Mouse (Mus musculus) spleen, embryonic (tissue): ENCODE data around the gene Glycam1.
"Not testable (repeated sequence)": the region's sequence is repeated elsewhere in the genome, so short reads cannot be mapped to it uniquely, and the experiment has no call there.

Source experiments
- CTCF ChIA-PET: fragments of 350-600 bp; sonication (Branson Sonifier 250); formaldehyde crosslinking; loops from one replicate; lab custom pipeline; 2022; lab: Charles Lee

Gene Glycam1

GRCm38 (mm10) chr15:103564981-103565380 lies at the start of gene Glycam1:
Gene Glycam1 (minus strand): TSS chr15:103565081.
- CTCF ChIA-PET, result no interaction called here

GRCm38 (mm10) chr15:103604481-103604880 lies 39.6 kb upstream of the Glycam1 start:
- CTCF ChIA-PET, result no interaction called here

GRCm38 (mm10) chr15:103590779-103591178 lies 25.9 kb upstream of the Glycam1 start:
- CTCF ChIA-PET, result no interaction called here

- CTCF ChIA-PET, result not testable (repeated sequence)
These were observed 22.9 kb upstream of the Glycam1 start for GRCm38 (mm10) chr15:103587752-103588151.

DNA sequence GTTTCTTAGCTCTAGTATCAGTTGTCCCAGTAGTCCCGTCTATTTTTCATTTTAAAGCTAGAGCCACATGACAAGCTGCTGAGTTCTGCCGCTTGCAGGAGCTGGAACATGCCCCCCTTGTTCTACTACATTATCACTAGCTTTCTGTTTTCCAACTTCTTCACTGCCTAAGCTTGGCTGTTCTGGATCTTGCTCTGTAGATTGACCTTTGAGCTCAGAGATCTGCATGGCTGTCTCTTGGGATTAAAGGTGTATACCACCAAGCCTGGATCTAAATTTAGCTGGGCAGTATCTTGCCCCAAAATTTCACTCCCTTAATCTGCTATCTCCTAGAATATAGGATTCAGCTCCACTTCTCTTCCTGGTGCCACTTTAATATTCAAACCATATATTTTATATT lies 21.0 kb upstream of the Glycam1 start:
- CTCF ChIA-PET, result no interaction called here

DNA sequence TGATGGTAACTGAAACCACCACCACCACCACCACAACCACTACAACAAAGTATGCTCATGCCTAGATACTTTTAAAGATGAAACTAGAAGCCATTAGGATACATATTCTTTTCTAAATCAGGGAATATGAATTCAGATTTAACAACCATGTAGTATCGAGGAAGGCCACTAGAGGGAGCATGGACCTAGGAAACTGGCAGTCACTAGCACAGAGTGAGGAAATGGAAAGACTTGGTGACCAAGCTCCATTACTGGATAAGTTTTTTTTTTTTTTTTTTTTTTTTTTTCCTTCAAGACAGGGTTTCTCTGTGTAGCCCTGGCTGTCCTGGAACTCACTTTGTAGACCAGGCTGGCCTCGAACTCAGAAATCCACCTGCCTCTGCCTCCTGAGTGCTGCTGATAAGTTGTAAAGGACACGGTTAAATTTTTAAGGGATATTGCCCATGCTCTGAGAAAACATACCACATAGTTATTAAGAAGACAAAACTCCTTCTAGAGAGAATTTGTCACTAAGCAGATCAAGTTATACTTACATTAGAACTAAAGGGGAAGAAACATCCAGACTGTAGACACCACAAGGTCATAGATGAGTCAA lies 12.7 kb downstream of the Glycam1 start:
- CTCF ChIA-PET, result interaction anchor here (0.6 kb wide), 1 partner anchor 86 kb away, joined by 3 read pairs; no protein-coding TSS in a partner anchor

DNA sequence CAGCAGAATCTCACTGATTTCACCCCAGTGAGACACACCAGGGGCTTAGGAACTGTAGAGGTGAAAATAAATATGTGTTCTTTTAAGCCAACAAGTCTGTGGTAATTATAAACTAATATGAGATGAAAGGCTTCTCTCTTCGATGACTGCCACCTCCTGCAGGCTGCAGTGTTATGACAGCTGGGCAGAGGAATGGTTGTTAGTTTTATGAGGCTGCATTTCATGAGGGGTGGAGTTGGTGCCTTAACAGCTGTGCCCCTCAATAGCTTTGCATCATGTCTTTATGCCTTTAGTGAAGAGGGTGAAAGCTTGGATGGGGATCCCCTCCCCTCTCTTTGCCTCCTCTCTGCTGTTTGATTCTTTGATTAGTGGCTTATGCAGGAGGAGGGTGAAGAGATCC lies 13.8 kb downstream of the Glycam1 start:
- CTCF ChIA-PET, result interaction anchor here (0.7 kb wide), 1 partner anchor 50 kb away, joined by 3 read pairs; no protein-coding TSS in a partner anchor

GRCm38 (mm10) chr15:103549475-103549874 lies 15.4 kb downstream of the Glycam1 start:
- CTCF ChIA-PET, result no interaction called here

- CTCF ChIA-PET, result no interaction called here
These were observed 16.9 kb downstream of the Glycam1 start for GRCm38 (mm10) chr15:103547983-103548382.

- CTCF ChIA-PET, result no interaction called here
These were observed 22.4 kb downstream of the Glycam1 start for GRCm38 (mm10) chr15:103542526-103542925.

DNA sequence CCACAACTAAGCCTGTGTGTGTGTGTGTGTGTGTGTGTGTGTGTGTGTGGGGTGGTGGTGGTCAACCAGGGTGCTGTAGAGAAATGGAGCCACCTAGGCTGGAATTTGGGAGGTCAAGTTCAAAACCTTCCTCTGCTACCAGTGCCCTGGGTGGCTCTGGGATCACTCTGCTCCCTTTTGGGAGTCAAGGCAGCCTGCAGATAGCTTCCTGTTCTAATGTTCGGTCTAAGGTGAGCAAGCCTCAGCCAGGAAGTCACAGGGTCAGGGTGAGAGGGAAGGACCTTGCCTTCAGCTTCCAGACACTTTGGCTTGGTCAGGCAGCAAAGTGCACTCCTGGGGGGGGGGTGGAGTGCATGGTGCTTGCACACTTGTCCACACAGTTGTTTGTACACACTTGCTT lies 24.2 kb downstream of the Glycam1 start:
- CTCF ChIA-PET, result no interaction called here

GRCm38 (mm10) chr15:103539259-103539658 lies 25.6 kb downstream of the Glycam1 start:
- CTCF ChIA-PET, result no interaction called here

DNA sequence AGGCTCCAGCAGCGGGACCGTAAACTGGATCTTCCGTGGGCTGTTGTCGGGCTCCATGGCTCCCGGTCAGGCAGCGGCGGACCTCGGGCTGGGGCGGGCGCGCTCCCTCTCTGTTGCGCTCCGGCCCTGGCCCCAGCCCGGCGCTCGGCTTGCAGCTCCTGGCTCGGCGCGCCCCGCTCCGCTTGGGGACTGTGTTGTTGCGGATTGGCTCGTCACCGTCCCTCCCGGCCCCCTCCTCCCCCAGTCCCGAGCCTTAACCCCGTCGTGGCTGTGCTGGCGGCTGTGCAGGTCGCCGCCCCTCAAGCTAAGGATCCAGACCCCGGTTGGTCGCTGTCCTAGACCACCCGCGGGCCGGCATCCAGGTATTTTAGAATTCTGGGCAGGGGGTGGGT lies 27.1 kb downstream of the Glycam1 start, which contains the start of gene Ppp1r1a:
Gene Ppp1r1a, minus strand, starts transcription at position 182 of the 392 bp plus-strand sequence.
- CTCF ChIA-PET, result no interaction called here

GRCm38 (mm10) chr15:103537011-103537821 lies 27.7 kb downstream of the Glycam1 start:
- CTCF ChIA-PET, result no interaction called here

DNA sequence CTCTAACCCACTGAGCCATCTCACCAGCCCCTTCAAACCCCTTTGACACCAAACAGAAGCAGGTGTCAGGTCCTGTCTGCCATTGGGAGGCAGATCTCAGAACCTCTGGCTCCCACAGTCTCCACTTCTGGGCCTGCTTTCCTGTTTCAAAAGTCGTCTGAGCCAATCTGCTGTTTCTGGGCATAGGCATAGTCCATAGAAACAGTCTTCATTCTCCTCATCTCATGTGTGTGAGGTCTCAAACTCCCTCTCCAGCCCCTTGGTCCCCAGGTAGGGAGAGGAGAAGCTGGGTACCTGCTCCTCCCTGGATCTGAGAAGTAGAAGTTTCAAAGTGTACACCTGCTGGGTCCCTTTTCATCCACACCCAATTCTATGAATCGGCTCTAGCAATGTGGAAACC lies 28.4 kb downstream of the Glycam1 start:
- CTCF ChIA-PET, result no interaction called here

- CTCF ChIA-PET, result no interaction called here
These were observed 29.1 kb downstream of the Glycam1 start for GRCm38 (mm10) chr15:103535786-103536185.

- CTCF ChIA-PET, result no interaction called here
These were observed 29.9 kb downstream of the Glycam1 start for GRCm38 (mm10) chr15:103535030-103535429.

DNA sequence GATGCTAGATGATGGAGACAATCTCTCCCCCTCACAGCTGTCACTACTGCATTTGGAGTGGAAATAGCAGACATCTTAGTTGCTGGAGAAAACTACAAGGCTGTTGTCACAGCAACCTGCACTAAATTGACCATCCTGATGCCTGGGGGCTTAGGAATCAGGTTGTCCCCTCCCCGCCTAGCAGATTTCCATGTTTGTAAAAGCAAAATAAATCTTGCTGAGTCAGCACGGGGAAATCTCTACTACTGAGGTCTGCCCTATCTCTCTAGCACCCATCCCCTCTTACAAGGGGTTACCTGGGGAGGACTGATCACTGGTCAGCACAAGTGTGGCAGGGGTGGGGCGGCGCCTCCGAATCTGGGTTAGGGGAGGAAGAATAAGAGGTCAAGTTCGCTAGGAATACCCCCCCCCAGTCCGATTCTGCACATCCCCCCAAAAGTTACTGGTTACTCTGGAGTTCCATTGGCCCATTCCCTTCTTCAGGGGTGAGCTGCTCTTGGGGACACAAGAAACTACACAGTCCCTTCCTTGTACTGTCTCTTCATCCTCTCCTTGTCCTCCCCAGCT lies 30.7 kb downstream of the Glycam1 start:
- CTCF ChIA-PET, result no interaction called here

- CTCF ChIA-PET, result no interaction called here
These were observed 34.5 kb downstream of the Glycam1 start for GRCm38 (mm10) chr15:103530372-103530771.

DNA sequence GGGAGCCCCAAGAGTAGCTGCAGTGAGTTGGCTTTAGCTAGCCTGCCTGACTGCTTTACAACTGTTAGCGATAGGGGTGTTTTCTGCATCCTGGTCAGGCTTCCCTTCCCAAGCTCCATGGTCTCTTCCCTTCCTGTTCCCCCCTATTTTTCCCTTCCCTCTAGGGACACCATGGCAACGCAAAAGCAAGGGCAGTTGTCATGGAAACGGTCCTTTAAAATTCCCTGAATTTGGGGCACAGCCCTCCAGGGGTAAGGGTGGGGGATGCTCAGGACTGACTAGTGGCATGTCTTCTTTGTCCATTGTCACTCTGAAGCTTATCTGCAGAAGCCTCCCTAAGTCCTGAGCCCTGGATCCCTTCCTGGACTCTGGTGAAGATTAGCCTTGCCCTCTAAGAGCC lies 41.7 kb downstream of the Glycam1 start:
- CTCF ChIA-PET, result no interaction called here

GRCm38 (mm10) chr15:103522458-103523099 lies 42.3 kb downstream of the Glycam1 start:
- CTCF ChIA-PET, result no interaction called here
